Comparison of ENCODE assay signal across 11 mouse cellular contexts in genomic region chr9:104535508-104535907, GRCm38 (mm10). TPM values are rescaled to one million over a fixed set of nuclear protein-coding genes. Genes with fewer than 3 reads are reported as not detected.
A peak's percentile ranks its signal among the peaks of the same experiment; 100 is the strongest.
DNase-seq lines count a peak whose midpoint lies in the region; ATAC-seq and TF ChIP-seq lines count a peak whose summit lies in the region.
"Had no signal": no experiment of that assay in that cellular context is flagged by ENCODE, and none has a peak within 500 bp of the region (broad histone marks: within the 10 kb centered on the region; RNA-seq: fewer than 3 reads in every experiment).

No protein-coding gene starts in this region.

- WGBS in liver, adult 2 months, result 53% methylated on average over 6 of the region's 6 CpGs
- WGBS in liver, embryonic 11.5 days, result 42% methylated on average over 6 of the region's 6 CpGs

- H3K27me3 ChIP-seq in liver, adult 2 months (ENCODE audit: control insufficient read depth, insufficient read depth, low read length), result no peaks in the 10 kb centered on the region
- no peaks in the 10 kb centered on the region for H3K27me3 ChIP-seq in liver, embryonic 11.5 days (replicated peaks; ENCODE audit: control insufficient read depth, insufficient read depth, low read length)
- H3K27me3 ChIP-seq: hindbrain, embryonic 15.5 days; midbrain, embryonic 12.5 days had no signal

- ATAC-seq in CD4-positive, CD25-positive, alpha-beta regulatory T cell, adult 4 months, result no peak
- ATAC-seq in liver, embryonic 11.5 days (replicated peaks; ENCODE audit: low FRiP score), result no peak

- H3K9me3 ChIP-seq in liver, embryonic 11.5 days (ENCODE audit: control insufficient read depth, low read length), result no peaks in the 10 kb centered on the region
- H3K9me3 ChIP-seq: hindbrain, embryonic 15.5 days; midbrain, embryonic 12.5 days had no signal

- DNase-seq in CD4-positive, CD25-positive, alpha-beta regulatory T cell, adult 2 months (ENCODE audit: low read depth, low spot score), result peak; percentile 9
- peak; percentile 1 for DNase-seq in liver, adult 2 months (ENCODE audit: extremely low read depth, low read depth, low spot score)
- no peak for DNase-seq in liver, embryonic 11.5 days (ENCODE audit: low spot score)
- DNase-seq in ES-CJ7 (ENCODE audit: low read depth, low spot score), result peak; percentile 43
- peak; percentile 28 for DNase-seq in induced T-regulatory cell, adult 2 months (ENCODE audit: low read depth)
- DNase-seq in adrenal gland, postnatal 4 days (ENCODE audit: low spot score in 2 of 2), result no peak
- DNase-seq in gastrocnemius, postnatal 4 days (ENCODE audit: low spot score in 2 of 2), result no peak
- DNase-seq: gastrocnemius, postnatal 25 days had no signal

- no peak overlapping the region for H3K9ac ChIP-seq in liver, adult 2 months (ENCODE audit: low read depth, low read length)
- H3K9ac ChIP-seq in liver, embryonic 11.5 days (ENCODE audit: low read depth, low read length), result no peak overlapping the region
- H3K9ac ChIP-seq: hindbrain, embryonic 15.5 days; midbrain, embryonic 12.5 days had no signal

- TF ChIP-seq CTCF in liver, adult 2 months (IDR thresholded peaks at IDR 0.05; ENCODE audit: low read depth, low read length), result peak; percentile 58

- H3K79me2 ChIP-seq in liver, adult 2 months (ENCODE audit: control insufficient read depth, insufficient read depth, low read length), result no peaks in the 10 kb centered on the region

- H3K27ac ChIP-seq in liver, adult 2 months (replicated peaks; ENCODE audit: insufficient read depth, low read depth, low read length), result no peak overlapping the region
- H3K27ac ChIP-seq in liver, embryonic 11.5 days (ENCODE audit: low read depth, low read length), result no peak overlapping the region
- H3K27ac ChIP-seq: hindbrain, embryonic 15.5 days; midbrain, embryonic 12.5 days had no signal

- no peaks in the 10 kb centered on the region for H3K36me3 ChIP-seq in liver, adult 2 months (ENCODE audit: control insufficient read depth, insufficient read depth, low read length)
- H3K36me3 ChIP-seq in liver, embryonic 11.5 days (ENCODE audit: control insufficient read depth, insufficient read depth, low read length), result no peaks in the 10 kb centered on the region
- H3K36me3 ChIP-seq: hindbrain, embryonic 15.5 days; midbrain, embryonic 12.5 days had no signal

- no peak for TF ChIP-seq POLR2A in liver, adult 2 months (IDR thresholded peaks at IDR 0.05; ENCODE audit: extremely low read depth, insufficient read depth, low read length)

- no peak overlapping the region for H3K4me2 ChIP-seq in liver, embryonic 11.5 days
- H3K4me2 ChIP-seq: hindbrain, embryonic 15.5 days; midbrain, embryonic 12.5 days had no signal

- no peak overlapping the region for H3K4me3 ChIP-seq in liver, adult 2 months (ENCODE audit: insufficient read depth, low read depth, low read length)
- H3K4me3 ChIP-seq in liver, embryonic 11.5 days (ENCODE audit: low read depth, low read length), result no peak overlapping the region
- H3K4me3 ChIP-seq: hindbrain, embryonic 15.5 days; midbrain, embryonic 12.5 days had no signal

- H3K4me1 ChIP-seq in liver, adult 2 months (ENCODE audit: control insufficient read depth, insufficient read depth, low read length), result no peaks in the 10 kb centered on the region
- H3K4me1 ChIP-seq in liver, embryonic 11.5 days (replicated peaks; ENCODE audit: control insufficient read depth, insufficient read depth, low read length), result no peaks in the 10 kb centered on the region
- H3K4me1 ChIP-seq: hindbrain, embryonic 15.5 days; midbrain, embryonic 12.5 days had no signal

RNA-seq across cellular contexts. Expression of gene Cpne4, which starts 11.6 kb away (rescaled TPM):
- not detected for polyA plus RNA-seq in CD4-positive, CD25-positive, alpha-beta regulatory T cell, adult 4 months (2017; shearing (Covaris generic))
- total RNA-seq in liver, adult 2 months (2014; rRNA removed), result not detected in 2 replicates
- not detected in 2 replicates for polyA plus RNA-seq in liver, adult 2 months (2012; rRNA removed)
- 0.35 and 1.4 TPM in 2 replicates for polyA plus RNA-seq in liver, embryonic 11.5 days (2014; fragmentation: Nextera tagmentation; extraction: Ambion mirVana)
- under 1 TPM; 0.70 to 0.96 TPM for total RNA-seq in adrenal gland, postnatal 4 days (2021)
- total RNA-seq in gastrocnemius, postnatal 4 days (2021), result not detected
- total RNA-seq: gastrocnemius, postnatal 25 days had no signal

Comparison
In these comparisons a context has a peak if more than half of its experiments do, and no peak if none do; other contexts are left out.
1. DNase-seq: peak in CD4-positive, CD25-positive, alpha-beta regulatory T cell, adult 2 months (single experiment), liver, adult 2 months (single experiment), ES-CJ7 (single experiment) and induced T-regulatory cell, adult 2 months (single experiment); none in liver, embryonic 11.5 days (single experiment), adrenal gland, postnatal 4 days (0 of 2) and gastrocnemius, postnatal 4 days (0 of 2).